Mouse (Mus musculus): ENCODE data around the gene Cdh13.

- peak; percentile 90 for TF ChIP-seq CTCF (IDR thresholded peaks at IDR 0.05; ENCODE audit: control insufficient read depth, insufficient read depth, insufficient replicate concordance, low read depth, low read length)
- no peak; the same call in 1 of the 2 replicates for TF ChIP-seq POLR2A (IDR thresholded peaks at IDR 0.05; ENCODE audit: control insufficient read depth, low read depth, low read length)
These were observed 1075.3 kb downstream of the Cdh13 start for GRCm38 (mm10) chr8:119358836-119359235.
